In genomic region chr4:149079629-149080028, GRCm38 (mm10) we compare ENCODE assay signal across 20 mouse cellular contexts. TPM values are rescaled to one million over a fixed set of nuclear protein-coding genes. Genes with fewer than 3 reads are reported as not detected.
DNase-seq lines count a peak whose midpoint lies in the region; ATAC-seq and TF ChIP-seq lines count a peak whose summit lies in the region.
"Had no signal": no experiment of that assay in that cellular context is flagged by ENCODE, and none has a peak within 500 bp of the region (broad histone marks: within the 10 kb centered on the region; RNA-seq: fewer than 3 reads in every experiment).

No protein-coding gene starts in this region.

- H3K36me3 ChIP-seq in kidney, adult 2 months (ENCODE audit: control insufficient read depth, insufficient read depth, low read length): no peaks in the 10 kb centered on the region
- peaks cover under 1% of the 10 kb centered on the region; the same call in 1 of the 2 replicates for H3K36me3 ChIP-seq in liver, adult 2 months (ENCODE audit: control insufficient read depth, insufficient read depth, low read length)
- no peaks in the 10 kb centered on the region for H3K36me3 ChIP-seq in liver, embryonic 11.5 days (ENCODE audit: control insufficient read depth, insufficient read depth, low read length)
- H3K36me3 ChIP-seq: embryonic facial prominence, embryonic 12.5 days; forebrain, embryonic 15.5 days had no signal

- H3K79me2 ChIP-seq in liver, adult 2 months (ENCODE audit: control insufficient read depth, insufficient read depth, low read length): peaks cover 37% of the 10 kb centered on the region; the same call in 1 of the 2 replicates

- no peaks in the 10 kb centered on the region for H3K9me3 ChIP-seq in liver, embryonic 11.5 days (ENCODE audit: control insufficient read depth, low read length)
- H3K9me3 ChIP-seq: embryonic facial prominence, embryonic 10.5 days; embryonic facial prominence, embryonic 12.5 days; forebrain, embryonic 13.5 days; forebrain, embryonic 15.5 days had no signal

- no peaks in the 10 kb centered on the region for H3K27me3 ChIP-seq in kidney, adult 2 months (replicated peaks; ENCODE audit: control insufficient read depth, insufficient read depth, low read length)
- no peaks in the 10 kb centered on the region for H3K27me3 ChIP-seq in liver, adult 2 months (ENCODE audit: control insufficient read depth, insufficient read depth, low read length)
- no peaks in the 10 kb centered on the region for H3K27me3 ChIP-seq in liver, embryonic 11.5 days (replicated peaks; ENCODE audit: control insufficient read depth, insufficient read depth, low read length)
- H3K27me3 ChIP-seq: embryonic facial prominence, embryonic 12.5 days; forebrain, embryonic 13.5 days; forebrain, embryonic 15.5 days had no signal

- H3K27ac ChIP-seq in kidney, adult 2 months (ENCODE audit: insufficient read depth, low read depth, low read length): peak overlapping the region; percentile 69
- peak overlapping the region; percentile 37; the same call in 1 of the 2 replicates for H3K27ac ChIP-seq in liver, adult 2 months (replicated peaks; ENCODE audit: insufficient read depth, low read depth, low read length)
- H3K27ac ChIP-seq in liver, embryonic 11.5 days (ENCODE audit: low read depth, low read length): no peak overlapping the region
- H3K27ac ChIP-seq: embryonic facial prominence, embryonic 10.5 days; embryonic facial prominence, embryonic 12.5 days; forebrain, embryonic 13.5 days; forebrain, embryonic 15.5 days had no signal

- TF ChIP-seq CTCF in kidney, adult 2 months (conservative IDR thresholded peaks at IDR 0.05; ENCODE audit: insufficient read depth, insufficient read length, low read depth, low read length): no peak
- no peak for TF ChIP-seq CTCF in liver, adult 2 months (IDR thresholded peaks at IDR 0.05; ENCODE audit: low read depth, low read length)

- H3K4me3 ChIP-seq in kidney, adult 2 months (ENCODE audit: insufficient read depth, low read depth, low read length): no peak overlapping the region
- H3K4me3 ChIP-seq in liver, adult 2 months (ENCODE audit: insufficient read depth, low read depth, low read length): no peak overlapping the region
- H3K4me3 ChIP-seq in liver, embryonic 11.5 days (ENCODE audit: low read depth, low read length): no peak overlapping the region
- H3K4me3 ChIP-seq: embryonic facial prominence, embryonic 10.5 days; embryonic facial prominence, embryonic 12.5 days; forebrain, embryonic 13.5 days; forebrain, embryonic 15.5 days had no signal

- intact Hi-C loops in gastrocnemius, postnatal 36 days (cut with DNase I): loop anchor here (5.0 kb wide), 1 partner anchor 377 kb away; no protein-coding TSS in a partner anchor

- peaks cover 21% of the 10 kb centered on the region; the same call in 1 of the 2 replicates for H3K4me1 ChIP-seq in kidney, adult 2 months (ENCODE audit: control insufficient read depth, insufficient read depth, low read length)
- peaks cover 53% of the 10 kb centered on the region for H3K4me1 ChIP-seq in liver, adult 2 months (ENCODE audit: control insufficient read depth, insufficient read depth, low read length)
- peaks cover 12% of the 10 kb centered on the region for H3K4me1 ChIP-seq in liver, embryonic 11.5 days (replicated peaks; ENCODE audit: control insufficient read depth, insufficient read depth, low read length)

- no peak for TF ChIP-seq POLR2A in kidney, adult 2 months (IDR thresholded peaks at IDR 0.05; ENCODE audit: low read depth, low read length)
- no peak for TF ChIP-seq POLR2A in liver, adult 2 months (IDR thresholded peaks at IDR 0.05; ENCODE audit: extremely low read depth, insufficient read depth, low read length)

- H3K4me2 ChIP-seq in liver, embryonic 11.5 days: no peak overlapping the region
- H3K4me2 ChIP-seq: embryonic facial prominence, embryonic 12.5 days; forebrain, embryonic 13.5 days; forebrain, embryonic 15.5 days had no signal

- peak; percentile 39 for DNase-seq in kidney, adult 2 months
- no peak for DNase-seq in kidney, adult 18-20 months
- peak; percentile 32 for DNase-seq in kidney, postnatal 14 days
- no peak for DNase-seq in kidney, adult 11 months
- DNase-seq in liver, adult 2 months (ENCODE audit: extremely low read depth, low read depth, low spot score): no peak
- DNase-seq in liver, embryonic 11.5 days (ENCODE audit: low spot score): no peak
- DNase-seq in yolk sac, embryonic 10.5 days (ENCODE audit: low spot score): peak; percentile 63
- DNase-seq in gastrocnemius, postnatal 36 days: no peak
- DNase-seq: adrenal gland, adult 2 months; adrenal gland, postnatal 10 days; adrenal gland, postnatal 25 days; cerebellum, adult 11-12 months; cerebellum, adult 2 months; cerebellum, adult 9-10 months; cerebellum, postnatal 10 days; cerebellum, postnatal 25 days had no signal

- WGBS in kidney, adult 2 months: 52% methylated on average over 6 of the region's 6 CpGs
- WGBS in liver, adult 2 months: 47% methylated on average over 6 of the region's 6 CpGs
- WGBS in liver, embryonic 11.5 days: 72% methylated on average over 6 of the region's 6 CpGs

- no peak for ATAC-seq in liver, embryonic 11.5 days (replicated peaks; ENCODE audit: low FRiP score)
- ATAC-seq: forebrain, embryonic 13.5 days; forebrain, embryonic 15.5 days had no signal

- no peak overlapping the region; the same call in 1 of the 2 replicates for H3K9ac ChIP-seq in liver, adult 2 months (ENCODE audit: low read depth, low read length)
- H3K9ac ChIP-seq in liver, embryonic 11.5 days (ENCODE audit: low read depth, low read length): no peak overlapping the region
- H3K9ac ChIP-seq: embryonic facial prominence, embryonic 12.5 days; forebrain, embryonic 13.5 days; forebrain, embryonic 15.5 days had no signal

RNA-seq across cellular contexts. Expression of gene Pex14, which starts 20.0 kb away (rescaled TPM):
- 49.3 and 55.0 TPM in 2 replicates for polyA plus RNA-seq in kidney, adult 2 months (2012; rRNA removed)
- total RNA-seq in liver, adult 2 months (2014; rRNA removed): 35.6 and 43.3 TPM in 2 replicates
- 58.2 and 71.6 TPM in 2 replicates for polyA plus RNA-seq in liver, adult 2 months (2012; rRNA removed)
- 45.2 and 46.8 TPM in 2 replicates for polyA plus RNA-seq in liver, embryonic 11.5 days (2014; fragmentation: Nextera tagmentation; extraction: Ambion mirVana)
- total RNA-seq in gastrocnemius, postnatal 36 days (2021): 10 to 100 TPM; 18.6 to 20.2 TPM

RNA-seq across cellular contexts. Expression of gene Dffa, which starts 24.3 kb away (rescaled TPM):
- 20.1 and 20.8 TPM in 2 replicates for polyA plus RNA-seq in kidney, adult 2 months (2012; rRNA removed)
- 11.8 and 13.2 TPM in 2 replicates for total RNA-seq in liver, adult 2 months (2014; rRNA removed)
- 14.5 and 14.8 TPM in 2 replicates for polyA plus RNA-seq in liver, adult 2 months (2012; rRNA removed)
- polyA plus RNA-seq in liver, embryonic 11.5 days (2014; fragmentation: Nextera tagmentation; extraction: Ambion mirVana): 37.4 and 37.7 TPM in 2 replicates
- 10 to 100 TPM; 57.5 to 65.1 TPM for total RNA-seq in gastrocnemius, postnatal 36 days (2021)

RNA-seq across cellular contexts. Expression of gene Cort, which starts 46.9 kb away (rescaled TPM):
- polyA plus RNA-seq in kidney, adult 2 months (2012; rRNA removed): not detected in 2 replicates
- total RNA-seq in liver, adult 2 months (2014; rRNA removed): not detected in 2 replicates
- polyA plus RNA-seq in liver, adult 2 months (2012; rRNA removed): not detected in 2 replicates
- 0.26 and 0.38 TPM in 2 replicates for polyA plus RNA-seq in liver, embryonic 11.5 days (2014; fragmentation: Nextera tagmentation; extraction: Ambion mirVana)
- not detected for total RNA-seq in gastrocnemius, postnatal 36 days (2021)
- polyA plus RNA-seq: adrenal gland, adult 2 months; embryonic facial prominence, embryonic 12.5 days; forebrain, embryonic 13.5 days had no signal

RNA-seq across cellular contexts. Expression of gene Cenps, which starts 57.8 kb away (rescaled TPM):
- polyA plus RNA-seq in kidney, adult 2 months (2012; rRNA removed): 0.75 and 1.1 TPM in 2 replicates
- 0.40 and 0.46 TPM in 2 replicates for total RNA-seq in liver, adult 2 months (2014; rRNA removed)
- 0.19 and 0.33 TPM in 2 replicates for polyA plus RNA-seq in liver, adult 2 months (2012; rRNA removed)
- polyA plus RNA-seq in liver, embryonic 11.5 days (2014; fragmentation: Nextera tagmentation; extraction: Ambion mirVana): 37.0 and 37.1 TPM in 2 replicates
- total RNA-seq in gastrocnemius, postnatal 36 days (2021): 1 to 10 TPM; 5.0 to 6.1 TPM

Comparison
In these comparisons a context has a peak if more than half of its experiments do, and no peak if none do; other contexts are left out.
1. DNase-seq: peak in kidney, adult 2 months (single experiment), kidney, postnatal 14 days (single experiment) and yolk sac, embryonic 10.5 days (single experiment); none in kidney, adult 18-20 months (single experiment), kidney, adult 11 months (single experiment), liver, adult 2 months (single experiment), liver, embryonic 11.5 days (single experiment) and gastrocnemius, postnatal 36 days (0 of 2).